Mouse (Mus musculus) embryonic facial prominence, embryonic 14.5 days (tissue): ENCODE data around the gene Tmem86a. TPM values are rescaled to one million over a fixed set of nuclear protein-coding genes. Genes with fewer than 3 reads are reported as not detected.
A peak's percentile ranks its signal among the peaks of the same experiment; 100 is the strongest.

Experiments used
- ATAC-seq: fragments of 200-750 bp; cut with Nextera tagmentation; 2 replicates; pipeline ENCODE4 v1.8.0; 2017; ENCODE audit warnings: low read depth, moderate number of reproducible peaks, moderate TSS enrichment
- DNase-seq: peaks from one replicate; pipeline ENCODE4 v3.0.0-alpha.2; 2015; ENCODE audit warnings: low spot score
- H3K27ac ChIP-seq: fragments of 300-500 bp; sonication (generic); replicated peaks from 2 replicates; pipeline ENCODE4 v1.5.1; 2014; ENCODE audit warnings: low read depth, mild to moderate bottlenecking, low read length, moderate library complexity
- H3K27me3 ChIP-seq: fragments of 300-500 bp; sonication (generic); replicated peaks from 2 replicates; pipeline ENCODE4 v1.6.1; 2014; ENCODE audit warnings: low read length; ENCODE audit not compliant: control insufficient read depth, insufficient read depth
- H3K36me3 ChIP-seq: fragments of 300-500 bp; sonication (generic); 2 replicates; pipeline ENCODE4 v1.6.1; 2014; ENCODE audit warnings: low read length, mixed read lengths; ENCODE audit not compliant: control insufficient read depth, insufficient read depth
- H3K4me1 ChIP-seq: fragments of 300-500 bp; sonication (generic); 2 replicates; pipeline ENCODE4 v1.6.1; 2014; ENCODE audit warnings: antibody characterized with exemption, low read length; ENCODE audit not compliant: control insufficient read depth, insufficient read depth
- H3K4me2 ChIP-seq: fragments of 300-500 bp; sonication (generic); 2 replicates; pipeline ENCODE4 v1.6.1; 2014; ENCODE audit warnings: low read depth, mild to moderate bottlenecking, low read length, moderate library complexity, mixed read lengths
- H3K4me3 ChIP-seq: fragments of 300-500 bp; sonication (generic); 2 replicates; pipeline ENCODE4 v1.5.1; 2014; ENCODE audit warnings: low read depth, mild to moderate bottlenecking, low read length
- H3K9ac ChIP-seq: fragments of 300-500 bp; sonication (generic); 2 replicates; pipeline ENCODE4 v1.6.1; 2014; ENCODE audit warnings: low read depth, mild to moderate bottlenecking, low read length, moderate library complexity, mixed read lengths
- H3K9me3 ChIP-seq: fragments of 300-500 bp; sonication (generic); 2 replicates; pipeline ENCODE4 v1.6.1; 2016; ENCODE audit warnings: low read length; ENCODE audit not compliant: control insufficient read depth
- WGBS: fragments of 180-500 bp; shearing (Covaris S2); extraction: QIAGEN DNeasy Blood & Tissue Kit; methylation state at CpG from one replicate; pipeline ENCODE4 v1.1.7; 2014; 5-methylcytosine and 5-hydroxymethylcytosine counted together
- polyA plus RNA-seq: library from polyadenylated mRNA; unstranded; fragments of >200 nt; fragmentation: Nextera tagmentation; extraction: Ambion mirVana; gene quantifications from 2 replicates; pipeline ENCODE4 v1.2.1, GENCODE M21; 2014

Gene Tmem86a
- 19.6 and 25.9 TPM in 2 replicates for polyA plus RNA-seq

DNA sequence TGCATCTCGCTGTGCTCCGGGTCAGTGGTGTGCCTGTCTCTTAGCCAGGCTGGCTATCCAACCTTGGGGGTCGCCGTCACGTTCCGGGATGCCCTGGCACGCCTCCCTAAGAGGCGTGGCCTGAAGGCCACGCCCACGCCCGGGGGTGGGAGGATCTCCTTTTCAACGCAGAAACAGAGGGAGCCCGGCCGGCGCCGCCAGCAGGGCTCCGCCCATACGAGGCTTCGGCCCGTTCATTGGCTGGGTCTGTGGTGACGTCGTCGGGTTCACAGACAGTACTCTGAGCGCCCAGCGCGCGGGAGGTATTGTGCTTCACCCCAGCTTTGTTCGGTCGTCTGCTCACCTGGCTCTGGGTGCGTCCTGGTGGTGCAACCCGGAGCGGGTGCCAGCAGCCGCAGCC is at the start of gene Tmem86a:
TSS of gene Tmem86a (plus strand) at position 236 of the 400 bp plus-strand sequence.
- Histone ChIP-seq H3K27ac (peak within 1 kb of the TSS; percentile 93), H3K4me1 (peaks cover 13% of the 10 kb centered on the region), H3K4me2 (peak within 1 kb of the TSS; percentile 79), H3K4me3 (peak within 1 kb of the TSS; percentile 90), H3K36me3 (peaks cover 5% of the 10 kb centered on the region; the same call in 1 of the 2 replicates), H3K9me3 (no peaks in the 10 kb centered on the region), H3K9ac (peak within 1 kb of the TSS; percentile 82), H3K27me3 (no peaks in the 10 kb centered on the region)
- ATAC-seq, result peak; percentile 100
- DNase-seq, result peak; percentile 98
- 0% methylated on average over 21 of the region's 33 CpGs for WGBS

DNA sequence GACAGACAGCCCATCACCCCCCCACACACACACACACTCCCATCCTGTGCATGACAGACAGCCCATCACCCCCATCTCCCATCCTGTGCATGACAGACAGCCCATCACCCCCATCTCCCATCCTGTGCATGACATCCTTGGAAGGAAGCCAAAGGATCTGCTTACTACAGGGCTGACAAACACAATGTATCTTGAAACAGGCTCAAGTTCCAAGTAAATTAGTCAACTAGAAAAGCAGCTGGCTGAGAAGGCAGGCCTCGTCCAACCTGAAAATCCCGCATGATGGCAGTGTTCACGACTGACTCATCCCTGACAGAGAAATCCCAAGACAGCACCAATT is 49.8 kb upstream of the Tmem86a start:
- Histone ChIP-seq H3K27me3 (no peaks in the 10 kb centered on the region), H3K9ac (0 out of 2 replicates have a peak overlapping the region, but pooled peaks have one; percentile 14), H3K27ac (peak overlapping the region; percentile 33; the same call in 1 of the 2 replicates), H3K36me3 (peaks cover 39% of the 10 kb centered on the region), H3K4me3 (no peak overlapping the region), H3K9me3 (no peaks in the 10 kb centered on the region), H3K4me1 (peaks cover 26% of the 10 kb centered on the region), H3K4me2 (no peak overlapping the region)
- ATAC-seq, result peak; percentile 86
- DNase-seq, result peak; percentile 89
- 40% methylated on average over 3 of the region's 3 CpGs for WGBS

- Histone ChIP-seq H3K4me2 (peak overlapping the region; percentile 19), H3K36me3 (peaks cover 32% of the 10 kb centered on the region), H3K4me1 (peaks cover 30% of the 10 kb centered on the region), H3K9me3 (no peaks in the 10 kb centered on the region), H3K27ac (peak overlapping the region; percentile 33), H3K4me3 (no peak overlapping the region), H3K9ac (no peak overlapping the region), H3K27me3 (no peaks in the 10 kb centered on the region)
- ATAC-seq (no peak), DNase-seq (no peak)
- WGBS, result 71% methylated on average over 5 of the region's 5 CpGs
These were observed 49.1 kb upstream of the Tmem86a start for GRCm38 (mm10) chr7:47001125-47001899.

DNA sequence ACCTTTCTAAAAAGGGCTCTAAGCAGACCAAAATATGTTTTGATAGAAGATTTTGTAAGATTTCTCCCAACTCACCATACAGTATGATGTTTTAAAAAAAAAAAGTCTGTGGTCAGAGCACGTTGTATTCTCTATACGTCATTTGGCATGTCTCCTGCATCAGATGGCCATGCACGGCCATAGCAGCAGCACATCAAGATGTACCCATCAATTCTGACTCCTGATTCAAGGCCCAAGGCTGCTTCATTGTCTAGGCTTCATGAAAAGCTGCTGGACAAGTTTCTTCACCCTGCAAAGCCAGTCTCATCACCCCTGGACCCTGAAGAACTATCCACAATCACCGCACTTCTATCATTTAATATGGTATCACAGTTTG is 48.5 kb upstream of the Tmem86a start:
- Histone ChIP-seq H3K27me3 (no peaks in the 10 kb centered on the region), H3K36me3 (peaks cover 26% of the 10 kb centered on the region), H3K27ac (peak overlapping the region; percentile 65), H3K4me1 (peaks cover 35% of the 10 kb centered on the region), H3K4me2 (peak overlapping the region; percentile 19; the same call in 1 of the 2 replicates), H3K9me3 (no peaks in the 10 kb centered on the region), H3K4me3 (no peak overlapping the region), H3K9ac (peak overlapping the region; percentile 30; the same call in 1 of the 2 replicates)
- WGBS, result 45% methylated on average over 4 of the region's 4 CpGs
- DNase-seq, result no peak
- ATAC-seq, result no peak

DNA sequence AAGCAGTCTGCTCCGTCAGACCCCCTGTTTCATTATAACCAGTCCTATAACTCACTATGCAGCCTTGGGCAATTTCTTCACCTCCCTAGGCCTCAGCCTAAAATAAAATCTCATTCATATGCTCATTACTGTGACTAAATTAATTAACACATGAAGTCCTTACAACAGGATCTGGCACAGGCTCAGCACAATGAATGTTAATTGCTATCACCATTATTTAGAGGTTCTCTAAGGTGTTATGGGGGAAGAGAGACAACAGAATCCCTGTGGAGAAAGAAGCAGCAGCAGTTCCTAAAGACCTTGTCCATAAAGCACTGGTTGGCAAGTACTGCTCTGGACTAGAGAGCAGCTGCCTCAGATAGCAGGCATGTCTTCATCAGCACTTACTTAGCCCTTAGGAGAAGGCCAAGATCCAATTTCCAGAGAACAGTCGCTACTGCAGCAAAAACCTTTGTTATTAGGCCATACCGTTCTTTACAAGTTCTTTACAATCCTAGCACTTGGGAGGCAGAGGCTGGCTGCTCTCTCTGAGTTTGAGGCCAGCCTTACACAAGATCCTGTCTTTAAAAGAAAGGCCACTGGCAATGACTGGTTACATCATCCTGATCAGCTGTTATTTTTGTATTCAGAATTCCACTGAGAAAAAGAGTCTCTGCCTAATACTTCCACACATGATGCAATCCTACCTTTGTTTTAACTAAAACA is 46.8 kb upstream of the Tmem86a start:
- no peaks in the 10 kb centered on the region for H3K9me3 ChIP-seq
- no peak overlapping the region for H3K27ac ChIP-seq
- no peak overlapping the region for H3K4me3 ChIP-seq
- H3K4me1 ChIP-seq, result peaks cover 36% of the 10 kb centered on the region
- DNase-seq (no peak), ATAC-seq (no peak)
- no peak overlapping the region for H3K4me2 ChIP-seq
- 40% methylated on average over 3 of the region's 3 CpGs for WGBS
- no peak overlapping the region for H3K9ac ChIP-seq
- H3K27me3 ChIP-seq, result no peaks in the 10 kb centered on the region
- H3K36me3 ChIP-seq, result peaks cover 10% of the 10 kb centered on the region

DNA sequence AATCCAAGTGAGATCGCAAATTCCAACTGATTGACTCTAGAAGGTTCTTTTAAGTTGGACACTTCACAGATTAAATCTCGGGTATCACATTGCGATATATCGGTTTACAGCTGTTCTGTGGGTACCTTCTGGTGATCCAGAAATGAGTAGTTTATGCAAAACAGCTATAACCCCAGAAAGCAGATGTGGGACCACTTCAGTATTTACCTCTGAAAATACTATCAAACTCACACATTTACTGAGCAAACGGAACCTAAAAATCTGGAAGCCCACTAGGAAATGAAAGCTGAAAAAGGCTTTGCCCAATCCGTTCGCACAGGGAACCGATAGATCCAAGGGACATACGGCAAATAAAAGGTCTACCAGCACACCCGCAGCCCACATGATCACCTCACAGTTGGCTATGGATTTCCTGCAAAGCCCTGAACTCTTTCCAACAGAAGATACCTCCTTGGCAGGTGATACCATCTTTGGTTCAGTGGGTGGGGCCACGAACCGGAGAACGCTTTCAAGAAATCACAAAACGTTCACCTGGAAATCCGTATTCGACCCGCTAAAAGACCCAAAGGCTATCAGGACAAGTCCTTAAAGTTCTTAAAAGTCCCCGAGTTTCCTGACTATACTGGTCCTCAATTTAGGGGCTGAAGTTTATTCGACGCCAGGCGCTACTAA is 43.2 kb upstream of the Tmem86a start:
- DNase-seq, result no peak
- Histone ChIP-seq H3K4me2 (peak overlapping the region; percentile 91), H3K4me1 (peaks cover 23% of the 10 kb centered on the region), H3K9ac (peak overlapping the region; percentile 85), H3K27me3 (no peaks in the 10 kb centered on the region), H3K36me3 (no peaks in the 10 kb centered on the region), H3K27ac (peak overlapping the region; percentile 92), H3K9me3 (no peaks in the 10 kb centered on the region), H3K4me3 (peak overlapping the region; percentile 84)
- 12% methylated on average over 21 of the region's 21 CpGs for WGBS
- no peak for ATAC-seq

- Histone ChIP-seq H3K36me3 (no peaks in the 10 kb centered on the region), H3K4me1 (peaks cover 17% of the 10 kb centered on the region), H3K27ac (peak overlapping the region; percentile 92), H3K9me3 (no peaks in the 10 kb centered on the region), H3K4me3 (peak overlapping the region; percentile 84), H3K27me3 (no peaks in the 10 kb centered on the region), H3K4me2 (peak overlapping the region; percentile 91), H3K9ac (peak overlapping the region; percentile 85)
- ATAC-seq (peak; percentile 70), DNase-seq (peak; percentile 89)
- WGBS, result 0% methylated on average over 22 of the region's 25 CpGs
These were observed 42.6 kb upstream of the Tmem86a start for GRCm38 (mm10) chr7:47007818-47008167.

DNA sequence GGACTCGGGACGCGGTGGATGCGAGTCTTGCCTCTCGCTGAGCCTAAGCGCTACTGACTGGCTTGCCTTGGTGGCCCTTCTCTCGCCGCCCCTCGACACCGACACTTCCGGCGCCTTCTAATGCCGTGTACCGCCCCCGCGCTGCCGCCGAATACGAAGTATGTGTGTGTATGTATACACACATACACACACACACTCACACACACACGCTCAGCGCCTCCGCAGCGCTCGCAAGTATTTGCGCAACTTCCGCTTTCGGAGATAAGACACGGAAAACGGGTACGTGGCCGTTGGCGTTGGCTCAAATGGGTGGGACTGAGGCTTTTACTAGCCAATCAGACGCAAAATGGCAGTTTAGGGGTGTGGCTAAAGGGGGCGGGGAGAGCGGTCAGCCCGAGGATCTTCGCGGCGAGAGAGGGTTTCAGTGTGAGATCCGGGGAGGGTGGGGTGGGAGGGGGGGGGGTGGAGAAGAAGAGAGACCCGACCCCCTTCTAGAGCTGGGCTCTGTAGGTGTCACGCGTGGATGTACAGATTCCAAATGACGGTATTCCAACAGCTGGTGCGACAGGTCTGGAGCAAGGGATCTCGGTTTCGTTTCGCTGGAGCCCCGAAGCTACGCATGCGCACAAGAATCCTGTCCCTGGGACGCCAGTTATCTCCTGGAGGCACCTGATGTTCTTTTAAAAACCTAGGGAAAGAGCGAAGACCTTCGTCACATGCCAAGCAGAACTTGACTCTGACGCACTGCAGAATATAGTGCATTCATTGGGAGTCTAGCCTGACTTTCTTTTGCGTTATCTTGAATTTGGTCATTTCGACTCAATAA is 42.0 kb upstream of the Tmem86a start, which contains the start of gene Spty2d1:
TSS of gene Spty2d1 (minus strand) at position 244 of the 826 bp plus-strand sequence.
- Histone ChIP-seq H3K27ac (peak within 1 kb of the TSS; percentile 92), H3K9me3 (no peaks in the 10 kb centered on the region), H3K27me3 (no peaks in the 10 kb centered on the region), H3K9ac (peak within 1 kb of the TSS; percentile 85), H3K4me2 (peak within 1 kb of the TSS; percentile 91), H3K4me1 (peaks cover 15% of the 10 kb centered on the region), H3K36me3 (no peaks in the 10 kb centered on the region), H3K4me3 (peak within 1 kb of the TSS; percentile 84)
- DNase-seq (peak; percentile 100), ATAC-seq (peak; percentile 96)
- WGBS, result 2% methylated on average over 53 of the region's 57 CpGs
